Mouse (Mus musculus) right cerebral cortex, postnatal 4 days (tissue): ENCODE results near the gene Zfp82.

ENCODE experiments used
- DNase-seq: peaks from one replicate; pipeline ENCODE4 v3.0.0-alpha.2; 2022

The Zfp82 gene

GRCm38 (mm10) chr7:30044354-30044753 lies 28.3 kb downstream of the Zfp82 start:
- no peak for DNase-seq

- no peak for DNase-seq
Observed at GRCm38 (mm10) chr7:30034331-30034730, 38.4 kb downstream of the Zfp82 start.

GRCm38 (mm10) chr7:30031379-30031778 lies 41.3 kb downstream of the Zfp82 start:
- DNase-seq = no peak

GRCm38 (mm10) chr7:30030677-30031076 lies 42.0 kb downstream of the Zfp82 start:
- DNase-seq = no peak

GRCm38 (mm10) chr7:30028572-30028971 lies 44.1 kb downstream of the Zfp82 start:
- DNase-seq = no peak

- no peak for DNase-seq
Observed at GRCm38 (mm10) chr7:30027331-30027730, 45.4 kb downstream of the Zfp82 start.

GRCm38 (mm10) chr7:30025358-30025757 lies 47.3 kb downstream of the Zfp82 start:
- no peak for DNase-seq

- DNase-seq = no peak
Observed at GRCm38 (mm10) chr7:30023800-30024199, 48.9 kb downstream of the Zfp82 start.

GRCm38 (mm10) chr7:30023324-30023723 lies 49.4 kb downstream of the Zfp82 start:
- no peak for DNase-seq

- DNase-seq = no peak
Observed at GRCm38 (mm10) chr7:30019543-30019942, 53.2 kb downstream of the Zfp82 start.

GRCm38 (mm10) chr7:30017226-30017625 lies 55.5 kb downstream of the Zfp82 start:
- DNase-seq = no peak

GRCm38 (mm10) chr7:30012956-30013363 lies 59.7 kb downstream of the Zfp82 start:
- peak; percentile 38 for DNase-seq

GRCm38 (mm10) chr7:30010551-30011195 lies 62.0 kb downstream of the Zfp82 start:
- no peak for DNase-seq

- peak; percentile 14 for DNase-seq
Observed at GRCm38 (mm10) chr7:30009321-30010085, 63.2 kb downstream of the Zfp82 start.

- no peak for DNase-seq
Observed at GRCm38 (mm10) chr7:30008020-30008690, 64.5 kb downstream of the Zfp82 start.

- no peak for DNase-seq
Observed at GRCm38 (mm10) chr7:30007601-30008000, 65.1 kb downstream of the Zfp82 start.
